Mouse (Mus musculus) c-Kit-positive CD71-positive TER-119-positive erythroid progenitor cells, embryonic 14.5 days (primary cell): ENCODE results near the gene Scd3.

Experiments
- DNase-seq: peaks from one replicate; pipeline ENCODE4 v3.0.0-alpha.2; 2013; ENCODE audit warnings: low spot score

Scd3 gene

DNA sequence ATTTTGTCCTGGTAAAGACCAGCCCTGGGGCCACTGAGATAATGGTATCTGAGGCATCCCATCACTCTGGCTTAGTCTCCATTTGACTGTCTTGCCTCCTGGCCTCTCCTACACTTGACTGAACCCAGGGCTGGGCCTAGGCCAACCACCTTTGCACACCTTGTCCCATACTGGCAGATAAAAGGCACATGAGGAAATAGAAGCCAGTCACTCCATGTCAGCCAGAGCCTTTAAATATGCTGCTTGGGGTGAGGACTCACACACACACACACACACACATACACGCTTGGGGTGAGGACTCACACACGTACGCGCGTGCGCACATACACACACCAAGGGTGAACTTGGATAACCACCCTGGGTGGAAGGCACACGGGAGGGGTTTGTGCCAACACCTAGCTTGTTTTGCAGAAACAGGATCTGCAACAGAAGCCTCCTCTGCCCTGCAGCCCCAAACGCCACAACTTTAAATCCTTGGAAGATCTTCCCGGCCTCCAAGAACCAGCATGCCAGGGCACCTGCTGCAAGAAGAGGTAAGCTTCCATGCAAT lies at the start of gene Scd3:
TSS of gene Scd3 (plus strand) at position 255 of the 550 bp plus-strand sequence.
- no peak for DNase-seq

DNA sequence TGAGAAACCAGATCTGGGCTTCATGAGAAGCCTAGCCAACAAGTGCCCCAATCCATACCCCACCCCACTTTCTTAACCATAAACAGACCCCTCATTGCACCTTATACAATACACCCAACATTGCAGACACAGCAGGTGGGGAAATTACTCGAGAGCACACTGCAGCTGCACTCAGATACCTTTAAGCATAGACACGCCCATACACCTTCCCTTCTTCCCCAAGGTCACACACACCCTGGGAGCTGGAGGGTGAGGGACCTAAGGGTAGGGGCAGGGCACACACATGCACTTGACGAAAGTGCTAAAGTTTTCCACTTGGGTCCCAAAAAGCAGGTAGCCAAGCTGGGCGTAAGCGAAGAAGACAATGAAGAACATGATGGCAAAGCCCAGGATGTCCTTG lies 49.3 kb upstream of the Scd3 start:
- no peak for DNase-seq

DNA sequence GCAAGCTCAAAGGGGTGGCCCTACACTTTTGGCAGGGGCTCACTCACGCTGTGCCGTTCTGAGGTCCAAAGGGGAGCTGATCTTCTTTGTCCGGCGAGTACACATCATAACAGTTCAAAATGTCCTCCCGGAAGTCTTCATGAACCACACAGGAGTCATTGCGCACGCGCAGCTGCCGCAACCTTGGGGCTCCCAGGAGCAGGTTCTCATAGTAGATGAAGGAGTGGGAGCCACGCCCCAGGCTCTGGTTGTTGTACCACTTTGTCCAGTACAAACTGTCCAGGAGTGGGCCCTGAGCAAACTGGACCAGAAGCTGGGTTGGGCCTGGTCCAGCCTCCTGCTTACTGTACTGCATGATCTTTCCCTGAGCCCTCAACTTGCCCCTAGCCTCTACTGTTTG lies 46.1 kb upstream of the Scd3 start:
- DNase-seq, result no peak

DNA sequence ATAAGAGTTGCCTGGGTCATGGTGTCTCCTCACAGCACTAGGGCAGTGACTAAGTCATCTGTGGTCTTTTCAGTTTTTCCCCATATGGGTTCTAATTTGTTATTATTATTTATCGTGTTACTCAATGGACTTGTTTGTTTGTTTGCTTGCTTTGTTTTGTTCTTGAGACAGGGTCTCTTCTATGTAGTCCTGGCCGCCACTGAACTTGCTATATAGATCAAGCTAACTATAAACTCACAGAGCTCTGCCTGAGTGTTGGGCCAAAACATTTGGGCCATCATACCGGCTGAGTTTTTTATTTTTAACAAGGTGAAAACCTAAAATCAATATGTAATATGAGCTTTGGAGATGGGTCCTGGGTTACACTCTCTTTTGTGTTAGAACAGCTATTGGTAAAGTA lies 43.7 kb upstream of the Scd3 start:
- DNase-seq, result no peak

DNA sequence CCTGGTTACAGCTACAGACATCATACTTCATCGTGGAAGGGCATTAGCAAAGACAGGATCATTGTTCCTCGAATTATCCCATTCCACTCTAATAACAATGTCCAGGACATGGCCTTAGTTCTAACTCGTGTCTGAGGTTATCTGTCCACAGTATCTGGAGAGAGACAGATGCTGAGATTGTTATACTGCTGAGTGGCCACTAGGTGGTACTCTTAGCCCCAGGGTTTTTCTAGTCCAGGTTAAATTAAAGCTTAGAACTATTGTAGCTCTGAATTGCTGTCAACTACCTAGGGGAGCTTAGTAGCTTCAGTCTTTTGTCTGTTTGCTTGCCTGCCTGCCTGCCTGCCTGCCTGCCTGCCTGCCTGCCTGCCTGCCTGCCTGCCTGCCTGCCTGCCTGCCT lies 41.6 kb upstream of the Scd3 start:
- no peak for DNase-seq

DNA sequence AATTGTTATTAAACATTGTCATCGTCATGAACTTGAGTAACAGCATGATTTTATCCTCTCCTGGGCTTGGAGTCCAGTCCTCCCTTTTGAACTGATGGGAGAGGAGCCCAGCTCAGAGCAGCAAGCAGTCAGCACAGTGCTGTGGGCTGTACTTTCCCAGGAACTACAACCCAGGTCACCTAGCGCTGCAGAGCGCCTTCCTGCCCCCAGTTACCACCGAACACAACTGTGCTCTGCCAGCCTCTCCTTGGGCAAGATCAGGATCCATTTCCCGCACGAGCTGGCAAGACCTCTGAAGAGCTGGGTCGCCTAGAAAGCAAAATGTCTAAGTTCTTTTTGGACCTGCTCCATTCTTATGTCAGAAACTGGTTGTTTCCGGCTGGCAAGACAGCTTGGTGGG lies 28.2 kb upstream of the Scd3 start:
- no peak for DNase-seq

DNA sequence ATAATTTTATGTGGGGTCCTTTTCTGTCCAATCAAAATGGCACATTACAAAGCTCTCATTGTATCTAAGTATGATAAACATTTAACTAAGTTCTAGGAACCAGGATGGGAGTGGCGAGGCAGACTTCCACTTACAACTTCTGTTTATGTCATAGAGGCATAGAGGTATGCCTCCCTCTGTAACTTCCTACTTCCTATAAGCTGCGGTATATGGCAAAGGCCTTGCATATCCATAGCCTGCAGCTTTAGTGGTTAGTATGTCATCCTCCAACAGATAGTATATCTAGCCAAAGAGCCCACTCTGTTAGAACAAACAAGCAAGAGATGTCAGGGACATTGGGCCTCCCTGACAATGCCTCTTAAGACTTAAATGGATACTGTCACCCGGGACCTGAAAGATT lies 26.3 kb upstream of the Scd3 start:
- no peak for DNase-seq

DNA sequence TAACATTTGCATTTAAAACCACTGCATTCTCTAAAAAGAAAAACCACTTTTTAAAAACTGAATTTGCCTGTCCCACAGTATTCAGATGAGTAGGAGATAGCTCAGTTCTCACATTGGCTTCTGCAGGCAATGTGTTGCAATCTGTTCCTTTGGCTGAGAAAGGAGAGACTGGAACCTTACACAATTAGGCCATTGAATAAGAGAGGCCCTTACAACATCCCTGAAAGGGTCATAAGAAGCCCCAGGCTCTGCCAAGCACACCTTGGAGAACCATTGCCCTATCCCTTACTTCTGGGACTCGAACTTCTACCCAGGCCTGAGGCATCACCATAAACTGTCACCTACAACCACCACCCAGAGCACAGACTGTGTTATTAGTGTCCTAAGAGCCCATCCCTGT lies 22.6 kb upstream of the Scd3 start:
- DNase-seq, result no peak

DNA sequence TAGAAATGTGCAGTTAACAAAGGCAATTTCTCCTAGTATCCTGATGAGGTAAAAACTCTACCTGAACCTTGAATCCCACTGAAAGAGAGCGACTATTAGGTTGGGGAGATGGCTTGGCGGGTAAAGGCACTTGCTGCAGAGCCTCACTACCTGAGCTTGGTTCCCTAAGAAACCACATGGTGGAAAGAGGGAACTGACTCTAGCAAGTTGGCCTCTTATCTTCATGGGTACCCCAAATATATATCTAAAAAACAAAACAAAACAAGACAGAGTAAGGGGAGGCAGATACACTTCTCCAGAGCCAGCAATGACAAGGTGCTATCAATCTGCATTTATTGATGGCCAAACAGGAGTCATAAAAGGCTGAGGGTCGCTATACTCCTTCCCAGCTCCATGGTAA lies 19.1 kb upstream of the Scd3 start:
- DNase-seq, result no peak

DNA sequence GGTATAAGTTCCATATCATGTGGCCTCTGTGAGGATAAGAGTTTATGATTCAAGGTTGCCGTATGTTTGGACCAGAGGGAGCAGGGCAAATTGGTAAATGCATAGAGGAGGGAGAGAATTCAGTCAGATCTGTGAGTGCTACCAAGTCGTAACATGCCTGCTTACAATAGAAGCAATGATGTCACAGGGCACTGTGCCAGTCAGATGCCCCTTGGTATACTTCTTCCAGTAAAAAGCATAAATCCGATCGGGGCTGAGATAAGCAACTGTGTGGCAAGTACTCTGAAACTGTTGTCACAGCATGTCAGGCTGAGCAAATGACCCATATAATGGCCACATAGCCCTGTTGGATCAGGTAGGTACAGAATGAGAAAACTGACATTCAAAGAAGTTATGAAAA lies 14.0 kb upstream of the Scd3 start:
- DNase-seq, result no peak

DNA sequence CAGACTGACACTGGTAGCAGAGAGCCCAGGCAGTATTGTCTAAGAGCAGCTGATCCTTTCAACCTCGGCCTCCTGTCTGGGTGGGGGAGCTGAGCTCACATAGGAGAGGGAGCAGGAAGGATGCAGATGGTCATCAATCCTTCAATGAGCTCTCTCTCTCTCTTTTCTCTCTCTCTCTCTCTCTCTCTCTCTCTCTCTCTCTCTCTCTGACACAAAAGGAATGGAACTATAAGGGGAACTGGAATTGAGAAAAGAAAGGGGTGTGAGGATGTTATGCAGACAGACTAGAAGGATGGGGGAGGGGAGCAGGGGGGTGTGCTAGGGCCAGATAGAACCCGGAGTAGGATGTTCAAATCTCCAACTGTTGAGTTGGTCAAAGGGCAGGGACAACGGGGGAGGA lies 10.7 kb upstream of the Scd3 start, which contains the start of gene Pkd2l1:
TSS of gene Pkd2l1 (minus strand) at position 101 of the 400 bp plus-strand sequence.
- DNase-seq, result no peak

DNA sequence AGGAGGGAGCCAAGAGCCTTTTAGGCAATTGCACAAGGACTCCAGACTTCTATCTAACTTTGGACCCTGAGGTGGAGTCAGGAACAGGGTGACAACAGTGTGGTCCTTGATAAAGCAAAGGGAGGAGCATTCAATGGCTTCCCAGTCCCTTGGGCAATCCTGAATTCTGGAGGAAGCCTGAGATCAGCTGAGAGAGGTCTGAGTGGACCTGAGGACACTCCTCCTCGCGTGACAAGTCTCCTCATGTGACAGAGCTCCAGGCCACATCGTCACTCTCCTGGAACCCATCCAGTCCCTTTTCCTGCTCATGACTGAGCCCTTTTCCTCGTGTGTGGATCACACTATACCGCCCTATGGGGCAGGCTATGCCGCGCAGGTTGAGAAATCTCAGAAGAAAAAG lies 9.2 kb upstream of the Scd3 start:
- DNase-seq, result no peak

DNA sequence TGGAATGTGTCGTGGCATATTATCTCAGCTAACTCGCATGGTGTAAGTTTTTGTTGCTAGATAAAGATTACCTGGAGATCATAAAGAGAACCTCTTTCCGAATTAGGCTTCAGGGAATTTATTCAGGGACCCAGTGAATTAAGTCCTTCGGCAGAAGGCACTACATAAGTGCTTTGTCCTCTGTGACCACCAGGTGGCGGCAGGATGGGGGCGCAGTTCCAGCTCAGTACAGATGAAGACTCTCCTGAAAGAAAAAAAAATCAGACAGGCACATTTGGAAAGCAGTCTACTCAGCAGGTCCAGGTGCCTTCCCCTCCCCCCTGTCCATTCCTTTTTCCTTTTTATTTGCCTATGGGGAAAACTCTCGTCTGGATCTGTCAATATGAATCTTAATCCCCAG lies 7.9 kb upstream of the Scd3 start:
- DNase-seq, result peak; percentile 50

DNA sequence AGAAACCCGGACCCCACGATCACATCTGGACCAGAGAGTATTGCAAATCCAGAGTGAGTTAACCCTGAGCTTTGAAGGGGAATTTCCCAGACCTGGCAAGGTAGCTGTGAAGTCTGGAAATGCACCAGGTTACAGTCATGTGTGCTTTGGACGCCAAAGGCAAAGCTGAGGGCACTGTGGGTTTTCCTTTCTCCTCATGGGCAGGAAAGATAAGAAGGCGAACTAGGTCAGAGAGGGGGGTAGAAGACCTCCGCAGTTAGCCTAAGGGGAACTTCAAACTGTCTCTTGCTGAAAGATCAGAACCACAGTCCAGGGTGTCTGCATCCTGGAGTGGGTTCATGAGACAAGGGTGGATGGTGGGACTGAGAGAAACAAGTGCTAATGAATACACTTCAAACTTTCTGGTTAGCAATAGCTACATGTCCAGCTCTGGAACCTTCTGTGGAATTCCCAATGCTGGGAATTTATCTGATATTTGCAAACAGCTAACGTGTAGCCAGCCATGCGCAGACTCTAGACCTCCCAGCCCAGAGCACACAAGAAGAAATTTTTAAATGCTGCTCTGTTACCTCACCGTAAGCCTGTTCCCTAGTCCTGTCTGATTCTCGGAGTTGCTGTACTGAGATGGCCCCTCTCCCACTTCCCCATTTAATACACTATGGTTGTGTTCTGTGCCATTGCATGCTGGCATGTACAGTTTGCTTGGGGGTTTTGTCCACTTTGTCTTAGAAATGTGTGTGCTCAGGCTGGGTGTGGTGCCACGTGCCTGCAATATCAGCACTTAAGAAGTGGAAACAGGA lies 5.8 kb upstream of the Scd3 start:
- DNase-seq, result no peak

DNA sequence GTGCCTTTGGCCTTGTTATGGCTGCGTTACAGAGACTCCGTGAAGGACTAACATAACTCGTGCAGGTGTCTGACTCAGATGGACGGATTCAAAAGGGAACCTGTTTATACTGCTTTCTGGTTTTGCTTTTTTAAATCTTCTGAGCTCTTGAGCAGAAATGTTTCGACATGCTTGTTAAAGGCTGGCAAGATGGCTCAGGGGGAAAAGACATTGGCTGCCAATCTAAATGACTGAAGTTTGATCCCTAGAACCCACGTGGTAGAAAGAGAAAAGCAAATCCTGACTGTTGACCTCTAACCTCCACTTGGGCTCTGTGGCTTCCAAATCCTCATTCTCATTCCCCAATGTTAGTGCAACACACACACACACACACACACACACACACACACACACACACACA lies 4.6 kb upstream of the Scd3 start:
- DNase-seq, result no peak

DNA sequence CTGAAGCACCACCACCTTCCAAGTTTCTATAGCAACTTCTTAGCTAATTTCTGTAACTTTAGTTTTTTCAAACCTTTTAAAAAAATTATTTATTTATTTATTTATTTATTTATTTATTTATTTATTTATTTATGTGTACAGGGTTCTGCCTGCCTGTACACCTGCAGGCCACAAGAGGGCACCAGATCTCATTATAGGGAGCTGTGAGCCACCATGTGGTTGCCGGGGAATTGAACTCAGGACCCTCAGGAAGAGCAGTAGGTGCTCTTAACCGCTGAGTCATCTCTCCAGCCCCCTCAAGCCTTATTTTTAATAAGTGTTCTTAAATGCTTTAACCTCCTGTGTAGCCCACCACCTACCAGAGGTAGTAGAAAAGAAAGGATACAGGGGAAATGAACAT lies 4.1 kb upstream of the Scd3 start:
- no peak for DNase-seq

DNA sequence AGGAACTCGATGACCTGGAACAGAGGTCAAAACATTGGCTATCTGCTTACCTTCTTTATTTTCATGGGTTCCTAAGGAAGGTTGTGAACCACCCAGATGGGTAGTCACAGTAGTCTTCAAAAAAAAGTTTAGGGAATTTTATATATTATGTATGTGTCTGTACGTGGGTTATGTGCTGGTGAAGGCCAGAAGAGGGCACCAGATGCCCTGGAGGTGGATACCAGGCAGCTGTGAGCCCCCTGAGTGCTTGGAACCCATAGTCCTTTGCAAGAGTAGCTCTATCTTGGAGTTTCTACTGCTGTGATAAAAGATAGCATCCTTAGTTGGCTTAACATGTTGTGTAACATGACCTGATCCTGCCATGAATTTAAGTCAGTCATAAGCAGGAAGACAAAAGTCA lies 4.0 kb downstream of the Scd3 start:
- no peak for DNase-seq

DNA sequence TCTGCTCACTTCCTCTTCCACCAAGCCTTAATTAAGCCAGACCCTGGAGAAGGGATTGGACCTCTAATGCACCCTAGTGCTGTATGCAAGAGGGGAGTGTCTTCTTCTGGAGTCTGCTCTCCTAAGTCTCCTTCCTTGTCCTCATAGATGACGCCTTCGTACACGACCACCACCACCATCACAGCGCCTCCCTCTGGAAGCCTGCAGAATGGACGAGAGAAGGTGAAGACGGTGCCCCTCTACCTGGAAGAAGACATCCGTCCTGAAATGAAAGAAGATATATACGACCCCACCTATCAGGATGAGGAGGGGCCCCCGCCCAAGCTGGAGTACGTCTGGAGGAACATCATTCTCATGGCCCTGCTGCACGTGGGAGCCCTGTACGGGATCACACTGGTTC lies 12.2 kb downstream of the Scd3 start:
- no peak for DNase-seq

DNA sequence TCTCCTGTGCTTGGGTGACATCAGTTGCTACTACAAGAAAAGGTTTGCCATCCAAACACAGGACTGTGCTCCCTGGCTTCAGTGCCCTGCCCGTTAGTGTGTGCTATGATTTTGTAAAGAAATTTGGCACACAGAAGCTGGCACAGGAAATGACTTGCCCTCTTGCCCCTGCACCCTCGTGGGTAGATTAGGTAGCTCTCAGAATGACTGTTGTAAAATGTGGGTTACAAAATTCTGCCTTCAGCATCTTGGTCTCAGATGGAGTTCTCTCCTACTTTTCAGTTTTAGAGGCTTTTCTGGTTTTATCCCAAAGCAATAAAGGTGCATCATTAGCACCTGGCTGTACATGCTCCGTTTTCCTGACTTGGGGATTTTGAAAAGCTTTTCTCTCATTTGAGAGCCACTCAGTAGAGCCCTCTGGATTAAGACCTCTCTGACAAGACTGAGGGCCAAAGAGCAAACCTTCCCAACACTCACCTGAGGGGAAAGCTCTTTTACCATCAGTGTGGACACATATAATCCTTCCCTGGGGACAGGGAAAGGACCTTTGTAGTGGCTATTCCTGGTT lies 15.0 kb downstream of the Scd3 start:
- no peak for DNase-seq

DNA sequence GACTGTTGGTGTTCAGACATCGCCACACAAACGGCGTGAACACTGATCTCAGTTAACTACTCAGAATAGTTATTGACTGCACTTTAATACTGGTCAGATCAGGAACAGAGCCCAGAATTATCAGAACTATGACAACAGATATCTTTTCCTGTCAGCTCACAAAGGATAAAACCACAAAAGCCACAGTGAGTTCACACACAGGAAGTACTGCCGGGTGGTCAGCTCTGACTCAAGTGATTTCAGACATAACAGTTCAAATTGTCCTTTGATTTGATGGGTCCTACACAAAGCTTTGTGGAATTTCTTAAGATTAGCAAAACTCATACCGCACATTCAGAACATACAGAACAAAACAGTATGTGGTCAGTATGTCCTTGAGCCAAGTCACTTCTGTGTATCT lies 22.7 kb downstream of the Scd3 start:
- no peak for DNase-seq

DNA sequence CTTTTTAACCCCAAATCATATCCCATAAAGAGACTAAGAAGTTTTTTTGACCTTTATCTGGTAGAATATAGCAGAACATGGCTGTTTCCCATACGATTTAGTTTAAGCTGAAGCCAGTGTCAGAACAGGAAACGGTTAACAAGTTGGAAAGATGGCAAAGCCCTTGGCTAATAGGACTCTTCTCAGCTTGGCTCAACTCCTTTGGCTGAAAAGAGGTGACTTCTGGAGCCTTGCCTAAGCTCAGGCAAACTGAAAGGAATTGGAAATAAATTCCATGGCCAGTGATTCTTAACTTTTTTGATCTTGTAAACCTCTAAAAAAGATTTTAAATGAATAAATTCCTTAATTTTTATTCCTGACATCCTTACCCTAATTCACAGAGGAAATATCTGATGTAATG lies 26.7 kb downstream of the Scd3 start:
- DNase-seq, result no peak

DNA sequence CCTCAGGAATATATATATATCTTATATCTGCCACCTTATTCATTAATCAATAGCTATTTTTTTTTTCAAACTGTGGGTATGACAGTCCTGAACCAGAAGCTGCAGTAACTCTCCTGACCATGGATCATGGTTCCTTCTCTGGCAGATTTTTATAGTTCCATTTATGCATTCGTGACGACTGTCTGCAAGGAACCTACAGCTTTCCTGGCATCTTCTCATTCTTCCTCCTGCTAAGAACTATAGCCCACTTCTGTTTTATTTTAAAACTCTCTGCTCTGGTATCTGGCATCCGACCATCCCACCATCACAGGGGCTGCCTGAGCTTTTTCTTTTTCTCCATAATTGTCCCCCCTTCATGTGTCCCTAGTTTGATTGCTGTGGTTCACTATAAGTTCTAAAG lies 27.1 kb downstream of the Scd3 start:
- DNase-seq, result no peak

DNA sequence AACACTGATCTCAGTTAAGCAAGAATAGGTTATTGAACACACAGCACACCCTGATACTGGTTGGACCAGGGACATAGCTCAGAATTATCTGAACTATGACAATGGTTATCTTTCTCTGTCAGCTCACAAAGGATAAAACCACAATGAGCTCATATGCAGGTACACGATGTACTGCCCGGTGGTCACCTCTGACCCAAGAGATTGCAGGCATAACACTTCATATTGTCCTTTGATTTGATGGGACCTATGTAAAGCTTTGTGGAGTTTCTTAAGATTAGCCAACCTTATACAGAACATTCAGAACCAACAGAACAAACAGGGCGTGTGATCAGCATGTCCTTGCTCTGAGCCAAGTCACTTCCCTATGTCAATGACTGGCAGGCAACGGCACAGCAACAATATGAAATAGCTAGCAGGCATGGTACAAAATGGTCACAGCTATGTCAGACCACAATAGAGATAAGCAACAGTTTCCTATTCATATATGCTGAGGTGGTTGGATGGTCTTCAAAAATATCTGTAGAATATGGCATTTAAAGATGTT lies 28.6 kb downstream of the Scd3 start:
- no peak for DNase-seq
